ENCODE assay signal across 13 mouse cellular contexts in the genomic region with DNA sequence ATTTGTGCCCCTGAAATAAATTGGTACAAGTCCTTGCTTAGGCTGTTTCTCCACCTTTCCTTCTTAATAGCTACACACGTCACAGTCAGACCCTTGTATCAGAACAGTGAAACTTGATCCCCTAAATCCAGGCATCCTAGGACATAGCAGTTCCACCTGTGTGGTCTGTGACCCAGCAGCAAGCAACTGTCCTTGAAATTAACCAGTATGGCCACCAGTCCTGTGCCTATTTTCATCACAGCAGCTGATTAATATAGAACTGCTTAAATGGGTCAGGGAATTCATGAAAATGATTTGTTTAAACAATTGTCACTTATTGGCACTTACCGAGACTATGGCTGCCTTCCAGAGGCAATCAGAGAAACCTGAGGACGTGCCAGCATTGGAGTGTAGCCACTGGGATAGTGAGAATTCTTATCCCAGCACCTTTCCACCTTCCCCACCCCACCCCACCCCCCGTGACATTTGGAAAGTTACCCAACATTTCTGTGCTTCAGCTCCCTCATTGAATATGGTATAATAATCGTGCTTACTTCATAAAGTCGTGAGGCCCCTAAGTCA.
DNase-seq lines count a peak whose midpoint lies in the region; ATAC-seq and TF ChIP-seq lines count a peak whose summit lies in the region.
"Had no signal": no experiment of that assay in that cellular context is flagged by ENCODE, and none has a peak within 500 bp of the region (broad histone marks: within the 10 kb centered on the region; RNA-seq: fewer than 3 reads in every experiment).

No protein-coding gene starts in this region.

- no peak for TF ChIP-seq POLR2A in MEL (IDR thresholded peaks at IDR 0.05; ENCODE audit: control insufficient read depth in 1 of 2, insufficient read depth in 1 of 2, low read depth in 1 of 2, low read length in 2 of 2, poor library complexity in 1 of 2)

- TF ChIP-seq RAD21 in MEL (IDR thresholded peaks at IDR 0.05; ENCODE audit: low read depth, low read length): no peak

- H3K9me3 ChIP-seq in MEL (replicated peaks; ENCODE audit: insufficient read depth, low read length): no peaks in the 10 kb centered on the region
- no peaks in the 10 kb centered on the region for H3K9me3 ChIP-seq in intestine, embryonic 16.5 days (ENCODE audit: control insufficient read depth, low read length)
- H3K9me3 ChIP-seq: hindbrain, embryonic 10.5 days had no signal

- ATAC-seq in intestine, embryonic 16.5 days: peak; percentile 7; the same call in 1 of the 2 replicates
- ATAC-seq: forebrain, postnatal 0 days; liver, postnatal 0 days had no signal

- peaks cover 0 to 21% of the 10 kb centered on the region in 2 experiments; a peak in 2 of 4 replicates for H3K36me3 ChIP-seq in MEL (ENCODE audit: control insufficient read depth in 1 of 2, insufficient read depth in 2 of 2, low read length in 2 of 2)
- no peaks in the 10 kb centered on the region for H3K36me3 ChIP-seq in intestine, embryonic 16.5 days (ENCODE audit: control insufficient read depth, insufficient read depth, low read length)
- H3K36me3 ChIP-seq: hindbrain, embryonic 10.5 days had no signal

- no peak overlapping the region for H3K4me2 ChIP-seq in intestine, embryonic 16.5 days (ENCODE audit: low read depth, low read length)

- H3K9ac ChIP-seq in MEL (ENCODE audit: control insufficient read depth, low read depth, low read length, poor library complexity, severe bottlenecking): peak overlapping the region; percentile 39; the same call in 1 of the 2 replicates
- H3K9ac ChIP-seq in intestine, embryonic 16.5 days (ENCODE audit: low read depth, low read length): no peak overlapping the region
- H3K9ac ChIP-seq: forebrain, postnatal 0 days; liver, postnatal 0 days had no signal

- peak overlapping the region; percentile 85 for H3K27ac ChIP-seq in MEL (ENCODE audit: control insufficient read depth, low read depth, low read length)
- H3K27ac ChIP-seq in intestine, embryonic 16.5 days (ENCODE audit: low read length): no peak overlapping the region
- H3K27ac ChIP-seq: hindbrain, embryonic 10.5 days had no signal

- H3K27me3 ChIP-seq in MEL (ENCODE audit: control insufficient read depth in 1 of 2, insufficient read depth in 2 of 2, low read length in 2 of 2): no peaks in the 10 kb centered on the region
- H3K27me3 ChIP-seq in intestine, embryonic 16.5 days (replicated peaks; ENCODE audit: control insufficient read depth, insufficient read depth, low read length): no peaks in the 10 kb centered on the region

- H3K4me1 ChIP-seq in MEL (ENCODE audit: control insufficient read depth in 1 of 2, insufficient read depth in 2 of 2, low read length in 2 of 2): peaks cover 11 to 20% of the 10 kb centered on the region in 2 experiments
- 0 out of 2 replicates have a peak, but pooled peaks cover 3% of the 10 kb centered on the region for H3K4me1 ChIP-seq in intestine, embryonic 16.5 days (ENCODE audit: control insufficient read depth, insufficient read depth, low read length)

- TF ChIP-seq EP300 in MEL (IDR thresholded peaks at IDR 0.05; ENCODE audit: low read depth in 1 of 2, low read length in 2 of 2): no peak

- intact Hi-C loops in heart, postnatal 25 days (cut with DNase I): no loop called here

- H3K79me2 ChIP-seq in MEL (ENCODE audit: control insufficient read depth, insufficient read depth, low read length, poor library complexity): no peaks in the 10 kb centered on the region

- peak overlapping the region; percentile 19 to 23; a peak in 2 of 4 replicates for H3K4me3 ChIP-seq in MEL (ENCODE audit: control insufficient read depth in 1 of 2, insufficient read depth in 1 of 2, low read depth in 2 of 2, low read length in 2 of 2)
- no peak overlapping the region for H3K4me3 ChIP-seq in intestine, embryonic 16.5 days (ENCODE audit: low read length)
- H3K4me3 ChIP-seq: hindbrain, embryonic 10.5 days had no signal

- 55% methylated on average over 6 of the region's 6 CpGs for WGBS in intestine, embryonic 16.5 days

- peak; percentile 72 for DNase-seq in heart, adult 11 months
- DNase-seq in heart, postnatal 25 days (ENCODE audit: low spot score): no peak
- no peak for DNase-seq in MEL (ENCODE audit: low read depth, low spot score)
- DNase-seq in cerebellum, adult 8-10 months: peak; percentile 54
- no peak for DNase-seq in urinary bladder, adult 18-20 months (ENCODE audit: low spot score in 2 of 2)
- DNase-seq in gastrocnemius, postnatal 4 days (ENCODE audit: low spot score in 2 of 2): no peak
- no peak for DNase-seq in spleen, adult 12 weeks (ENCODE audit: low spot score)
- DNase-seq: liver, postnatal 0 days; right cerebral cortex, postnatal 25 days; thymus, postnatal 4 days had no signal

- no peak for TF ChIP-seq CTCF in MEL (IDR thresholded peaks at IDR 0.05 in 2 of 3, conservative IDR thresholded peaks at IDR 0.05 in 1 of 3; ENCODE audit: control insufficient read depth in 1 of 3, insufficient read depth in 1 of 3, low read depth in 2 of 3, low read length in 3 of 3, poor library complexity in 1 of 3, severe bottlenecking in 1 of 3)

TF ChIP-seq in MEL, 35 proteins besides CTCF, POLR2A, EP300 and RAD21:
- TF ChIP-seq TBP (IDR thresholded peaks at IDR 0.05; ENCODE audit: low read depth, low read length): no peak
- no peak for TF ChIP-seq KAT2A (conservative IDR thresholded peaks at IDR 0.05; ENCODE audit: low read depth, low read length)
- TF ChIP-seq MYC (IDR thresholded peaks at IDR 0.05; ENCODE audit: low read depth, low read length): no peak
- TF ChIP-seq GABPA (IDR thresholded peaks at IDR 0.05; ENCODE audit: low read depth, low read length): no peak
- no peak for TF ChIP-seq RCOR1 (IDR thresholded peaks at IDR 0.05; ENCODE audit: low read depth, low read length)
- no peak for TF ChIP-seq MAFK (IDR thresholded peaks at IDR 0.05; ENCODE audit: borderline replicate concordance, low read depth, low read length)

Comparison
In these comparisons a context has a peak if more than half of its experiments do, and no peak if none do; other contexts are left out.
1. DNase-seq: peak in heart, adult 11 months (single experiment) and cerebellum, adult 8-10 months (single experiment); none in heart, postnatal 25 days (single experiment), MEL (single experiment), urinary bladder, adult 18-20 months (0 of 2), gastrocnemius, postnatal 4 days (0 of 2) and spleen, adult 12 weeks (single experiment).